Mouse (Mus musculus): ENCODE data around the gene Asb6. TPM values are rescaled to one million over a fixed set of nuclear protein-coding genes. Genes with fewer than 3 reads are reported as not detected.

Asb6 gene
- polyA plus RNA-seq, 1 experiment from 2014 or later, result 26.6 TPM

GRCm38 (mm10) chr2:30799456-30799855 lies 30.7 kb downstream of the Asb6 start:
- ATAC-seq (ENCODE audit: low read depth) (no peak), DNase-seq (ENCODE audit: low spot score) (no peak)
- Histone ChIP-seq H3K4me2 (ENCODE audit: low read depth, low read length) (no peak overlapping the region), H3K9me3 (ENCODE audit: control insufficient read depth, low read length) (no peaks in the 10 kb centered on the region), H3K4me3 (ENCODE audit: low read depth, low read length) (no peak overlapping the region), H3K27me3 (replicated peaks; ENCODE audit: control insufficient read depth, insufficient read depth, low read length) (peaks cover 14% of the 10 kb centered on the region), H3K27ac (replicated peaks; ENCODE audit: low read depth, low read length) (no peak overlapping the region), H3K9ac (ENCODE audit: low read depth, low read length) (no peak overlapping the region), H3K36me3 (ENCODE audit: control insufficient read depth, insufficient read depth, low read length) (no peaks in the 10 kb centered on the region), H3K4me1 (ENCODE audit: control insufficient read depth, insufficient read depth, low read length) (peaks cover 17% of the 10 kb centered on the region)
- 71% methylated on average over 3 of the region's 3 CpGs for WGBS

- DNase-seq (ENCODE audit: low spot score) (peak; percentile 98), ATAC-seq (ENCODE audit: low read depth) (peak; percentile 66)
- Histone ChIP-seq H3K4me2 (ENCODE audit: low read depth, low read length) (peak overlapping the region; percentile 39), H3K27me3 (replicated peaks; ENCODE audit: control insufficient read depth, insufficient read depth, low read length) (peaks cover 5% of the 10 kb centered on the region; the same call in 1 of the 2 replicates), H3K4me1 (ENCODE audit: control insufficient read depth, insufficient read depth, low read length) (peaks cover 16% of the 10 kb centered on the region), H3K9me3 (ENCODE audit: control insufficient read depth, low read length) (no peaks in the 10 kb centered on the region), H3K9ac (ENCODE audit: low read depth, low read length) (peak overlapping the region; percentile 27), H3K4me3 (ENCODE audit: low read depth, low read length) (peak overlapping the region; percentile 16), H3K36me3 (ENCODE audit: control insufficient read depth, insufficient read depth, low read length) (no peaks in the 10 kb centered on the region), H3K27ac (replicated peaks; ENCODE audit: low read depth, low read length) (peak overlapping the region; percentile 59)
- 9% methylated on average over 9 of the region's 11 CpGs for WGBS
These were observed 33.8 kb downstream of the Asb6 start for GRCm38 (mm10) chr2:30796382-30796781.

GRCm38 (mm10) chr2:30795889-30796275 lies 34.3 kb downstream of the Asb6 start:
- 59% methylated on average over 5 of the region's 5 CpGs for WGBS

GRCm38 (mm10) chr2:30795271-30795888 lies 34.8 kb downstream of the Asb6 start:
- Histone ChIP-seq H3K4me2 (ENCODE audit: low read depth, low read length) (peak overlapping the region; percentile 57), H3K9me3 (ENCODE audit: control insufficient read depth, low read length) (no peaks in the 10 kb centered on the region), H3K9ac (ENCODE audit: low read depth, low read length) (no peak overlapping the region; the same call in 1 of the 2 replicates), H3K4me1 (ENCODE audit: control insufficient read depth, insufficient read depth, low read length) (peaks cover 15% of the 10 kb centered on the region), H3K4me3 (ENCODE audit: low read depth, low read length) (peak overlapping the region; percentile 36; the same call in 1 of the 2 replicates), H3K27me3 (replicated peaks; ENCODE audit: control insufficient read depth, insufficient read depth, low read length) (no peaks in the 10 kb centered on the region), H3K36me3 (ENCODE audit: control insufficient read depth, insufficient read depth, low read length) (no peaks in the 10 kb centered on the region), H3K27ac (replicated peaks; ENCODE audit: low read depth, low read length) (no peak overlapping the region)
- DNase-seq (ENCODE audit: low spot score) (no peak), ATAC-seq (ENCODE audit: low read depth) (no peak)
- 65% methylated on average over 7 of the region's 7 CpGs for WGBS

More at GRCm38 (mm10) chr2:30795889-30796275, 34.3 kb downstream of the Asb6 start:
- DNase-seq (ENCODE audit: low spot score) (no peak), ATAC-seq (ENCODE audit: low read depth) (no peak)
- H3K36me3 ChIP-seq (ENCODE audit: control insufficient read depth, insufficient read depth, low read length), result no peaks in the 10 kb centered on the region
- peak overlapping the region; percentile 27 for H3K9ac ChIP-seq (ENCODE audit: low read depth, low read length)
- peaks cover 15% of the 10 kb centered on the region for H3K4me1 ChIP-seq (ENCODE audit: control insufficient read depth, insufficient read depth, low read length)
- H3K9me3 ChIP-seq (ENCODE audit: control insufficient read depth, low read length), result no peaks in the 10 kb centered on the region
- H3K27ac ChIP-seq (replicated peaks; ENCODE audit: low read depth, low read length), result no peak overlapping the region; the same call in 1 of the 2 replicates
- no peak overlapping the region for H3K4me3 ChIP-seq (ENCODE audit: low read depth, low read length)
- peaks cover under 1% of the 10 kb centered on the region; the same call in 1 of the 2 replicates for H3K27me3 ChIP-seq (replicated peaks; ENCODE audit: control insufficient read depth, insufficient read depth, low read length)
- H3K4me2 ChIP-seq (ENCODE audit: low read depth, low read length), result peak overlapping the region; percentile 39

GRCm38 (mm10) chr2:30794179-30795108 lies 35.7 kb downstream of the Asb6 start:
- peak overlapping the region; percentile 58 for H3K27ac ChIP-seq (replicated peaks; ENCODE audit: low read depth, low read length)
- no peaks in the 10 kb centered on the region for H3K9me3 ChIP-seq (ENCODE audit: control insufficient read depth, low read length)
- 4% methylated on average over 44 of the region's 48 CpGs for WGBS
- no peaks in the 10 kb centered on the region for H3K36me3 ChIP-seq (ENCODE audit: control insufficient read depth, insufficient read depth, low read length)
- ATAC-seq (ENCODE audit: low read depth) (peak; percentile 81), DNase-seq (ENCODE audit: low spot score) (peak; percentile 92)
- peaks cover 15% of the 10 kb centered on the region for H3K4me1 ChIP-seq (ENCODE audit: control insufficient read depth, insufficient read depth, low read length)
- peak overlapping the region; percentile 36 for H3K4me3 ChIP-seq (ENCODE audit: low read depth, low read length)
- H3K4me2 ChIP-seq (ENCODE audit: low read depth, low read length), result peak overlapping the region; percentile 57
- H3K9ac ChIP-seq (ENCODE audit: low read depth, low read length), result peak overlapping the region; percentile 58
- no peaks in the 10 kb centered on the region for H3K27me3 ChIP-seq (replicated peaks; ENCODE audit: control insufficient read depth, insufficient read depth, low read length)

GRCm38 (mm10) chr2:30792061-30792460 lies 38.1 kb downstream of the Asb6 start:
- no peak overlapping the region for H3K9ac ChIP-seq (ENCODE audit: low read depth, low read length)
- 77% methylated on average over 7 of the region's 7 CpGs for WGBS
- DNase-seq (ENCODE audit: low spot score), result no peak

GRCm38 (mm10) chr2:30787466-30787865 lies 42.7 kb downstream of the Asb6 start:
- Histone ChIP-seq H3K4me3 (ENCODE audit: low read depth, low read length) (no peak overlapping the region), H3K9ac (ENCODE audit: low read depth, low read length) (no peak overlapping the region), H3K4me1 (ENCODE audit: control insufficient read depth, insufficient read depth, low read length) (peaks cover 23% of the 10 kb centered on the region), H3K4me2 (ENCODE audit: low read depth, low read length) (no peak overlapping the region), H3K27ac (replicated peaks; ENCODE audit: low read depth, low read length) (no peak overlapping the region), H3K9me3 (ENCODE audit: control insufficient read depth, low read length) (no peaks in the 10 kb centered on the region), H3K27me3 (replicated peaks; ENCODE audit: control insufficient read depth, insufficient read depth, low read length) (no peaks in the 10 kb centered on the region), H3K36me3 (ENCODE audit: control insufficient read depth, insufficient read depth, low read length) (no peaks in the 10 kb centered on the region)
- DNase-seq (ENCODE audit: low spot score) (no peak), ATAC-seq (ENCODE audit: low read depth) (no peak)
- WGBS, result 65% methylated on average over 4 of the region's 4 CpGs

More at GRCm38 (mm10) chr2:30792061-30792460, 38.1 kb downstream of the Asb6 start:
- Histone ChIP-seq H3K4me1 (ENCODE audit: control insufficient read depth, insufficient read depth, low read length) (peaks cover 18% of the 10 kb centered on the region), H3K27me3 (replicated peaks; ENCODE audit: control insufficient read depth, insufficient read depth, low read length) (no peaks in the 10 kb centered on the region), H3K27ac (replicated peaks; ENCODE audit: low read depth, low read length) (no peak overlapping the region), H3K4me3 (ENCODE audit: low read depth, low read length) (no peak overlapping the region), H3K4me2 (ENCODE audit: low read depth, low read length) (no peak overlapping the region), H3K9me3 (ENCODE audit: control insufficient read depth, low read length) (no peaks in the 10 kb centered on the region), H3K36me3 (ENCODE audit: control insufficient read depth, insufficient read depth, low read length) (no peaks in the 10 kb centered on the region)
- no peak for ATAC-seq (ENCODE audit: low read depth)

- Histone ChIP-seq H3K9ac (ENCODE audit: low read depth, low read length) (peak overlapping the region; percentile 64), H3K36me3 (ENCODE audit: control insufficient read depth, insufficient read depth, low read length) (no peaks in the 10 kb centered on the region), H3K27ac (replicated peaks; ENCODE audit: low read depth, low read length) (peak overlapping the region; percentile 85), H3K4me3 (ENCODE audit: low read depth, low read length) (peak overlapping the region; percentile 22), H3K4me2 (ENCODE audit: low read depth, low read length) (peak overlapping the region; percentile 59), H3K4me1 (ENCODE audit: control insufficient read depth, insufficient read depth, low read length) (peaks cover 23% of the 10 kb centered on the region), H3K9me3 (ENCODE audit: control insufficient read depth, low read length) (no peaks in the 10 kb centered on the region), H3K27me3 (replicated peaks; ENCODE audit: control insufficient read depth, insufficient read depth, low read length) (no peaks in the 10 kb centered on the region)
- DNase-seq (ENCODE audit: low spot score) (peak; percentile 83), ATAC-seq (ENCODE audit: low read depth) (peak; percentile 71)
- 13% methylated on average over 23 of the region's 40 CpGs for WGBS
These were observed 45.8 kb downstream of the Asb6 start for GRCm38 (mm10) chr2:30784078-30784994.
